Comparison of ENCODE assay signal across 19 mouse cellular contexts in the genomic region with DNA sequence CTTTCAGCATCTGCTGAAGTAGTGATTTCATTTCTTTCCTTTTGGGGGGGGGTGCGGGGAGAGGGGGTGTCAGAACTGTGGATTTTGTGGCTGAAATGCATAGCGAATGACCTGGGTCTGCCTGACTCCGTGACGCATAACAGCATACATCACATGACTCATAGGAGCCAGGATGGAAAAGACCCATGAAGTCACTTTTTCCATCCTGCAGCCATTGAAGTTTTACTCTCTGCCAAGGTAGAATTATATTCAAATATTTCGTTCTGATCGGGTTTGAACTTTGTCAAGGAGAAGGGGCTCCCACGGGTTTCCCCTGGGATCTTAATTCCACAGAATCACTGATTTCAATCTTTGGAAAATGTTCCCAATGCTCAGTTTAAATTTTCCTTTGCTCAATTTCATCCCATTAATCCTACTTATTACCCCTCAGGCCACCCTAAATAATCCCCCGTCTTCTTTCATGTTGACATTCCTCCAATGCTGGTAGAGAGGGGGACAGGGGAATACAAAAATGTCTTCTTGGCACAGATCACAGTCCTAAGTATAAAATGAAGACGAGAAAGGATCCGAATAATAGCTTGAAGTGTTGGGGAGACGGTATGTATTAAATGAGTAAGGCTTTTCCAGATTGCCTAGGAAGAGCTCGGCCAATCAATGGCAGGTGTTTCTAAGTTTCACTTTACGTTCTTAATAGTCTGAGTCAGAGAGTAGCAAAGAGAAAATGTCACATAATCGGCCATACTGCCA.
"Had no signal": no experiment of that assay in that cellular context is flagged by ENCODE, and none has a peak within 500 bp of the region (broad histone marks: within the 10 kb centered on the region; RNA-seq: fewer than 3 reads in every experiment).

No protein-coding gene starts in this region.

- H3K27me3 ChIP-seq: midbrain, embryonic 12.5 days; neural tube, embryonic 13.5 days; neural tube, embryonic 15.5 days had no signal

- ATAC-seq: midbrain, embryonic 16.5 days had no signal

- H3K9ac ChIP-seq: lung, embryonic 14.5 days; midbrain, embryonic 12.5 days; neural tube, embryonic 13.5 days; neural tube, embryonic 15.5 days had no signal

- H3K4me1 ChIP-seq: midbrain, embryonic 10.5 days; midbrain, embryonic 12.5 days; neural tube, embryonic 13.5 days; neural tube, embryonic 15.5 days had no signal

- H3K9me3 ChIP-seq: midbrain, embryonic 10.5 days; midbrain, embryonic 12.5 days; neural tube, embryonic 13.5 days; neural tube, embryonic 15.5 days had no signal

- H3K27ac ChIP-seq: midbrain, embryonic 10.5 days; midbrain, embryonic 12.5 days; neural tube, embryonic 13.5 days; neural tube, embryonic 15.5 days had no signal

- DNase-seq: lung, adult 18-20 months; lung, embryonic 14.5 days; lung, postnatal 10 days; lung, postnatal 4 days; midbrain, embryonic 14.5 days; retina, postnatal 1 day; right cerebral cortex, adult 18-20 months; right cerebral cortex, postnatal 25 days; right cerebral cortex, postnatal 4 days; spleen, adult 18-20 months; thymus, adult 18-20 months; thymus, postnatal 25 days; thymus, postnatal 4 days had no signal

- H3K4me3 ChIP-seq: midbrain, embryonic 10.5 days; midbrain, embryonic 12.5 days; myocyte; neural tube, embryonic 13.5 days; neural tube, embryonic 15.5 days had no signal

- H3K36me3 ChIP-seq: midbrain, embryonic 10.5 days; midbrain, embryonic 12.5 days; neural tube, embryonic 13.5 days; neural tube, embryonic 15.5 days had no signal

- H3K4me2 ChIP-seq: lung, embryonic 14.5 days; midbrain, embryonic 12.5 days; neural tube, embryonic 13.5 days; neural tube, embryonic 15.5 days had no signal
